Mouse (Mus musculus): Measurements from ENCODE around the gene Fam160b1. TPM values are rescaled to one million over a fixed set of nuclear protein-coding genes. Genes with fewer than 3 reads are reported as not detected.

Fam160b1 gene
- total and polyA plus RNA-seq, 3 experiments: 6.2 to 16.6 (median 11.1) TPM

- TF ChIP-seq TAL1 (conservative IDR thresholded peaks at IDR 0.05; ENCODE audit: low read depth, low read length) (no peak), GATA1 (IDR thresholded peaks at IDR 0.05; ENCODE audit: borderline replicate concordance, low read length) (no peak), CTCF (IDR thresholded peaks at IDR 0.05; ENCODE audit: low read depth, low read length) (no peak), GATA2 (IDR thresholded peaks at IDR 0.05; ENCODE audit: borderline replicate concordance, low read depth, low read length) (no peak), POLR2AphosphoS5 (IDR thresholded peaks at IDR 0.05; ENCODE audit: insufficient replicate concordance, low read depth, low read length) (no peak)
- H3K4me1 ChIP-seq (ENCODE audit: insufficient read depth, low read depth, low read length): no peaks in the 10 kb centered on the region
- no peak overlapping the region for H3K4me3 ChIP-seq (ENCODE audit: low read depth, low read length)
- no peak for ATAC-seq (ENCODE audit: extremely low read depth, insufficient number of reproducible peaks, low FRiP score, poor library complexity, severe bottlenecking)
- no peaks in the 10 kb centered on the region for H3K36me3 ChIP-seq (replicated peaks)
- no peaks in the 10 kb centered on the region for H3K27me3 ChIP-seq (ENCODE audit: insufficient read depth, low read length)
- no peak for DNase-seq (ENCODE audit: low spot score)
- no peaks in the 10 kb centered on the region; the same call in 1 of the 2 replicates for H3K9me3 ChIP-seq (replicated peaks)
Observed at GRCm38 (mm10) chr19:57339281-57339864, 21.1 kb upstream of the Fam160b1 start.

- TF ChIP-seq GATA2 (IDR thresholded peaks at IDR 0.05; ENCODE audit: borderline replicate concordance, low read depth, low read length) (no peak), GATA1 (IDR thresholded peaks at IDR 0.05; ENCODE audit: borderline replicate concordance, low read length) (no peak), CTCF (IDR thresholded peaks at IDR 0.05; ENCODE audit: low read depth, low read length) (no peak), TAL1 (conservative IDR thresholded peaks at IDR 0.05; ENCODE audit: low read depth, low read length) (no peak), POLR2AphosphoS5 (IDR thresholded peaks at IDR 0.05; ENCODE audit: insufficient replicate concordance, low read depth, low read length) (no peak)
- no peak for ATAC-seq (ENCODE audit: extremely low read depth, insufficient number of reproducible peaks, low FRiP score, poor library complexity, severe bottlenecking)
- Histone ChIP-seq H3K9me3 (replicated peaks) (no peaks in the 10 kb centered on the region; the same call in 1 of the 2 replicates), H3K27me3 (ENCODE audit: insufficient read depth, low read length) (no peaks in the 10 kb centered on the region), H3K4me1 (ENCODE audit: insufficient read depth, low read depth, low read length) (no peaks in the 10 kb centered on the region), H3K4me3 (ENCODE audit: low read depth, low read length) (no peak overlapping the region), H3K36me3 (replicated peaks) (no peaks in the 10 kb centered on the region)
- no peak for DNase-seq (ENCODE audit: low spot score)
Observed at GRCm38 (mm10) chr19:57340900-57341742, 19.4 kb upstream of the Fam160b1 start.

DNA sequence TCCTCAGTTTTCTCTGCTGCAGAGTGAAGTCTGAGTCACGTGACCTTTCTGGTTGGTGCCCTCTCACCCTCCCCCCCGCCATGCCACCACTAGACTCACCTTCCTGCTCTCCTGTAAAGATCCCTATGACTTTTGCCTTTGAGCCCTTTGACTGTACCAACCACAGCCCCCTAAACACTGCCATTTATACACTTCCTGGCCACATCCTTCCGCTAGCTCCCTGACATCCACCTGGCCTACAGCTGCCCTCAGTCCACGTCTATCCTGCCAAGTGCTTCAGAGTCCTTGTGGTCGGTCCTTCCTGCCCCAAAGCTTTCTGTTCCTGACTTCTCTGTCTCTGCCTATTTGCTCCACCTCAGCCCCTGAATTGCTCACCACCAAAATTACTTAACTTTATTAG, 16.6 kb upstream of the Fam160b1 start:
- DNase-seq (ENCODE audit: low spot score) (no peak), ATAC-seq (ENCODE audit: extremely low read depth, insufficient number of reproducible peaks, low FRiP score, poor library complexity, severe bottlenecking) (no peak)
- H3K4me3 ChIP-seq (ENCODE audit: low read depth, low read length): no peak overlapping the region
- no peaks in the 10 kb centered on the region for H3K27me3 ChIP-seq (ENCODE audit: insufficient read depth, low read length)
- H3K9me3 ChIP-seq (replicated peaks): peaks cover 7% of the 10 kb centered on the region
- TF ChIP-seq POLR2AphosphoS5 (IDR thresholded peaks at IDR 0.05; ENCODE audit: insufficient replicate concordance, low read depth, low read length): no peak
- no peak for TF ChIP-seq GATA2 (IDR thresholded peaks at IDR 0.05; ENCODE audit: borderline replicate concordance, low read depth, low read length)
- no peak for TF ChIP-seq GATA1 (IDR thresholded peaks at IDR 0.05; ENCODE audit: borderline replicate concordance, low read length)
- TF ChIP-seq TAL1 (conservative IDR thresholded peaks at IDR 0.05; ENCODE audit: low read depth, low read length): no peak
- no peaks in the 10 kb centered on the region for H3K4me1 ChIP-seq (ENCODE audit: insufficient read depth, low read depth, low read length)
- H3K36me3 ChIP-seq (replicated peaks): no peaks in the 10 kb centered on the region

GRCm38 (mm10) chr19:57344678-57345077, 15.8 kb upstream of the Fam160b1 start:
- no peaks in the 10 kb centered on the region for H3K36me3 ChIP-seq (replicated peaks)
- H3K4me3 ChIP-seq (ENCODE audit: low read depth, low read length): no peak overlapping the region
- no peaks in the 10 kb centered on the region for H3K4me1 ChIP-seq (ENCODE audit: insufficient read depth, low read depth, low read length)
- no peaks in the 10 kb centered on the region for H3K27me3 ChIP-seq (ENCODE audit: insufficient read depth, low read length)
- peaks cover 7% of the 10 kb centered on the region for H3K9me3 ChIP-seq (replicated peaks)
- ATAC-seq (ENCODE audit: extremely low read depth, insufficient number of reproducible peaks, low FRiP score, poor library complexity, severe bottlenecking) (no peak), DNase-seq (ENCODE audit: low spot score) (no peak)
- TF ChIP-seq POLR2AphosphoS5 (IDR thresholded peaks at IDR 0.05; ENCODE audit: insufficient replicate concordance, low read depth, low read length) (no peak), GATA1 (IDR thresholded peaks at IDR 0.05; ENCODE audit: borderline replicate concordance, low read length) (no peak), TAL1 (conservative IDR thresholded peaks at IDR 0.05; ENCODE audit: low read depth, low read length) (no peak), GATA2 (IDR thresholded peaks at IDR 0.05; ENCODE audit: borderline replicate concordance, low read depth, low read length) (no peak), CTCF (IDR thresholded peaks at IDR 0.05; ENCODE audit: low read depth, low read length) (no peak)

DNA sequence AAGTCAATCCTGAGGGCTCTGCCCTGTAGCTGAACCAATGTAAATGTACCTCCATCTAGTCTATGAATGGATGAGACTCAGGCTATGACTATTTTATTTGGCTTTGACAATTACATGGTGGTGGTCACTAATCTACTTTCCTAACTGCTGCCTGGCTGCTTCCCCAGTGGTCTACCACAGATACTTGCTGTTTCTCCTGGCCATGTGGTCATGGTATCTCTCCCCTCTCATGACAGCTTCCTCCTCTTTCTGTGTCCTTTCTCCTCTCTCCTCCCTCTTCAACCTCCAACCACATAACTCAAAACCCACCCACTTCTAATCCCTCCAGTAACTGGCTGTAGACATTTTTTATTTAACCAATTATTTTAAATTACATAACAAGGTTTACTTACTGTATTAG, 11.4 kb upstream of the Fam160b1 start:
- DNase-seq (ENCODE audit: low spot score) (no peak), ATAC-seq (ENCODE audit: extremely low read depth, insufficient number of reproducible peaks, low FRiP score, poor library complexity, severe bottlenecking) (no peak)
- TF ChIP-seq TAL1 (conservative IDR thresholded peaks at IDR 0.05; ENCODE audit: low read depth, low read length) (no peak), POLR2AphosphoS5 (IDR thresholded peaks at IDR 0.05; ENCODE audit: insufficient replicate concordance, low read depth, low read length) (no peak), CTCF (IDR thresholded peaks at IDR 0.05; ENCODE audit: low read depth, low read length) (no peak), GATA1 (IDR thresholded peaks at IDR 0.05; ENCODE audit: borderline replicate concordance, low read length) (no peak), GATA2 (IDR thresholded peaks at IDR 0.05; ENCODE audit: borderline replicate concordance, low read depth, low read length) (no peak)
- Histone ChIP-seq H3K36me3 (replicated peaks) (no peaks in the 10 kb centered on the region), H3K4me3 (ENCODE audit: low read depth, low read length) (no peak overlapping the region), H3K27me3 (ENCODE audit: insufficient read depth, low read length) (no peaks in the 10 kb centered on the region), H3K9me3 (replicated peaks) (peaks cover 7% of the 10 kb centered on the region), H3K4me1 (ENCODE audit: insufficient read depth, low read depth, low read length) (no peaks in the 10 kb centered on the region)

GRCm38 (mm10) chr19:57352337-57352935, 8.0 kb upstream of the Fam160b1 start:
- Histone ChIP-seq H3K4me1 (ENCODE audit: insufficient read depth, low read depth, low read length) (peaks cover 5% of the 10 kb centered on the region; the same call in 1 of the 2 replicates), H3K4me3 (ENCODE audit: low read depth, low read length) (no peak overlapping the region), H3K27me3 (ENCODE audit: insufficient read depth, low read length) (no peaks in the 10 kb centered on the region), H3K36me3 (replicated peaks) (peaks cover 20% of the 10 kb centered on the region), H3K9me3 (replicated peaks) (peaks cover 5% of the 10 kb centered on the region; the same call in 1 of the 2 replicates)
- DNase-seq (ENCODE audit: low spot score) (no peak), ATAC-seq (ENCODE audit: extremely low read depth, insufficient number of reproducible peaks, low FRiP score, poor library complexity, severe bottlenecking) (no peak)
- TF ChIP-seq TAL1 (conservative IDR thresholded peaks at IDR 0.05; ENCODE audit: low read depth, low read length) (no peak), GATA2 (IDR thresholded peaks at IDR 0.05; ENCODE audit: borderline replicate concordance, low read depth, low read length) (no peak), GATA1 (IDR thresholded peaks at IDR 0.05; ENCODE audit: borderline replicate concordance, low read length) (no peak), CTCF (IDR thresholded peaks at IDR 0.05; ENCODE audit: low read depth, low read length) (no peak), POLR2AphosphoS5 (IDR thresholded peaks at IDR 0.05; ENCODE audit: insufficient replicate concordance, low read depth, low read length) (no peak)

Measured in G1E (cell line).